8 mouse cellular contexts compared by ENCODE assay signal in the genomic region with DNA sequence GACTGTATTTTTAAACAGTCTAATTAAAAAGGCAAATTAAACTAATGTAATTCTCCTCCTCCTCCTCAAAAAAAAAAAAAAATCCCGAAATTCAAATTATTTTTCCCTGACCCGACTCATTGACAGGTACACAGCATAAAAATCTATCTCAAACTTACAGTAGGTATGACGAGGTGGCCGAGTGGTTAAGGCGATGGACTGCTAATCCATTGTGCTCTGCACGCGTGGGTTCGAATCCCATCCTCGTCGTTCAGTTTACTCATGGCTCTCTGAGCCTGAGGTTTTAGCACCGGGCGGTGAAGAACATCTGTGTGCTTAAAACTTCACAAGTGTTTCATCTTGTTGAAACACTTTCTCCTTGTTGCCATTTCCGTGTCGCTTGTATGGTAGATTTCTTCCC. TPM values are rescaled to one million over a fixed set of nuclear protein-coding genes. Genes with fewer than 3 reads are reported as not detected.
DNase-seq lines count a peak whose midpoint lies in the region; ATAC-seq and TF ChIP-seq lines count a peak whose summit lies in the region.

No protein-coding gene starts in this region.

- ATAC-seq in CD4-positive, CD25-positive, alpha-beta regulatory T cell, adult 4 months: peak; percentile 36
- ATAC-seq in forebrain, embryonic 13.5 days: no peak

- H3K9ac ChIP-seq in forebrain, embryonic 13.5 days: no peak overlapping the region

- TF ChIP-seq POLR2A in lung, adult 2 months (IDR thresholded peaks at IDR 0.05; ENCODE audit: borderline replicate concordance, extremely low read depth, low read depth, low read length): no peak

- H3K9me3 ChIP-seq in forebrain, embryonic 13.5 days (replicated peaks): no peaks in the 10 kb centered on the region

- peak overlapping the region; percentile 22; the same call in 1 of the 2 replicates for H3K4me2 ChIP-seq in forebrain, embryonic 13.5 days

- H3K4me1 ChIP-seq in forebrain, embryonic 13.5 days: peaks cover 6% of the 10 kb centered on the region; the same call in 1 of the 2 replicates
- H3K4me1 ChIP-seq in lung, adult 2 months (ENCODE audit: control insufficient read depth, insufficient read depth, low read length): peaks cover 3% of the 10 kb centered on the region; the same call in 1 of the 2 replicates

- DNase-seq in adrenal gland, postnatal 14 days: peak; percentile 89
- DNase-seq in heart, postnatal 4 days: peak; percentile 83
- DNase-seq in layer of hippocampus, adult 18-20 months (ENCODE audit: low spot score in 2 of 2): peak; percentile 51 to 88
- peak; percentile 61 for DNase-seq in lung, adult 2 months
- DNase-seq in retina, postnatal 1 day: peak; percentile 78
- peak; percentile 76 for DNase-seq in urinary bladder, postnatal 14 days (ENCODE audit: low spot score)

- no peaks in the 10 kb centered on the region for H3K27me3 ChIP-seq in forebrain, embryonic 13.5 days

- no peak overlapping the region for H3K4me3 ChIP-seq in forebrain, embryonic 13.5 days
- no peak overlapping the region for H3K4me3 ChIP-seq in lung, adult 2 months (replicated peaks; ENCODE audit: extremely low read depth, low read depth, low read length)

- 1% methylated on average over 14 of the region's 14 CpGs for WGBS in forebrain, embryonic 13.5 days
- 3% methylated on average over 14 of the region's 14 CpGs for WGBS in lung, adult 2 months

- no peak for TF ChIP-seq CTCF in lung, adult 2 months (IDR thresholded peaks at IDR 0.05; ENCODE audit: insufficient read depth, low read length)

- H3K27ac ChIP-seq in forebrain, embryonic 13.5 days: no peak overlapping the region

- H3K36me3 ChIP-seq in forebrain, embryonic 13.5 days (ENCODE audit: poor library complexity, severe bottlenecking): no peaks in the 10 kb centered on the region

RNA-seq across cellular contexts. Expression of a gene that starts 9.1 kb away (rescaled TPM):
- 10 to 100 TPM in 1 of 2 experiments, 1 to 10 TPM in 1; 9.5 to 10.8 TPM for polyA plus RNA-seq in CD4-positive, CD25-positive, alpha-beta regulatory T cell, adult 4 months (2017; shearing (Covaris generic))
- total RNA-seq in adrenal gland, postnatal 14 days (2021): 699 and 771 TPM in 2 replicates
- polyA plus RNA-seq in forebrain, embryonic 13.5 days (2015; fragmentation: Nextera tagmentation; extraction: Ambion mirVana): 5.2 and 6.4 TPM in 2 replicates
- 1,000 to 10,000 TPM; 1,227 to 1,327 TPM for total RNA-seq in heart, postnatal 4 days (2021)
- 100 to 1,000 TPM; 331 to 357 TPM for total RNA-seq in layer of hippocampus, adult 18-20 months (2021)
- polyA plus RNA-seq in lung, adult 2 months (2012; rRNA removed): 27.1 and 28.0 TPM in 2 replicates

RNA-seq across cellular contexts. Expression of a gene that starts 12.0 kb away (rescaled TPM):
- polyA plus RNA-seq in CD4-positive, CD25-positive, alpha-beta regulatory T cell, adult 4 months (2017; shearing (Covaris generic)): 1 to 10 TPM in 1 of 2 experiments, not detected in 1; 2.7 TPM
- total RNA-seq in adrenal gland, postnatal 14 days (2021): 182 and 192 TPM in 2 replicates
- 9.5 and 10.0 TPM in 2 replicates for polyA plus RNA-seq in forebrain, embryonic 13.5 days (2015; fragmentation: Nextera tagmentation; extraction: Ambion mirVana)
- 100 to 1,000 TPM; 480 to 499 TPM for total RNA-seq in heart, postnatal 4 days (2021)
- total RNA-seq in layer of hippocampus, adult 18-20 months (2021): 1 to 10 TPM in 1 of 2 experiments, not detected in 1; 3.0 TPM
- 28.7 and 47.1 TPM in 2 replicates for polyA plus RNA-seq in lung, adult 2 months (2012; rRNA removed)

RNA-seq across cellular contexts. Expression of a gene that starts 13.5 kb away (rescaled TPM):
- not detected for polyA plus RNA-seq in CD4-positive, CD25-positive, alpha-beta regulatory T cell, adult 4 months (2017; shearing (Covaris generic))
- 64.2 and 80.0 TPM in 2 replicates for total RNA-seq in adrenal gland, postnatal 14 days (2021)
- 10.0 and 11.6 TPM in 2 replicates for polyA plus RNA-seq in forebrain, embryonic 13.5 days (2015; fragmentation: Nextera tagmentation; extraction: Ambion mirVana)
- 100 to 1,000 TPM; 165 to 172 TPM for total RNA-seq in heart, postnatal 4 days (2021)
- 1 to 10 TPM; 2.1 to 4.9 TPM for total RNA-seq in layer of hippocampus, adult 18-20 months (2021)
- 2.1 and 2.3 TPM in 2 replicates for polyA plus RNA-seq in lung, adult 2 months (2012; rRNA removed)

RNA-seq across cellular contexts. Expression of a gene that starts 21.5 kb away (rescaled TPM):
- polyA plus RNA-seq in CD4-positive, CD25-positive, alpha-beta regulatory T cell, adult 4 months (2017; shearing (Covaris generic)): under 1 TPM; 0.41 to 0.66 TPM
- 18.0 and 26.2 TPM in 2 replicates for total RNA-seq in adrenal gland, postnatal 14 days (2021)
- 0.76 and 0.97 TPM in 2 replicates for polyA plus RNA-seq in forebrain, embryonic 13.5 days (2015; fragmentation: Nextera tagmentation; extraction: Ambion mirVana)
- 10 to 100 TPM; 23.5 to 23.8 TPM for total RNA-seq in heart, postnatal 4 days (2021)
- under 1 TPM; 0.43 to 0.54 TPM for total RNA-seq in layer of hippocampus, adult 18-20 months (2021)
- 0.66 and 0.87 TPM in 2 replicates for polyA plus RNA-seq in lung, adult 2 months (2012; rRNA removed)

RNA-seq across cellular contexts. Expression of a gene that starts 22.1 kb away (rescaled TPM):
- polyA plus RNA-seq in CD4-positive, CD25-positive, alpha-beta regulatory T cell, adult 4 months (2017; shearing (Covaris generic)): not detected
- total RNA-seq in adrenal gland, postnatal 14 days (2021): 72.3 and 84.2 TPM in 2 replicates
- 1.2 and 1.3 TPM in 2 replicates for polyA plus RNA-seq in forebrain, embryonic 13.5 days (2015; fragmentation: Nextera tagmentation; extraction: Ambion mirVana)
- 100 to 1,000 TPM; 121 to 128 TPM for total RNA-seq in heart, postnatal 4 days (2021)
- 10 to 100 TPM; 15.1 to 16.5 TPM for total RNA-seq in layer of hippocampus, adult 18-20 months (2021)
- 1.3 and 1.7 TPM in 2 replicates for polyA plus RNA-seq in lung, adult 2 months (2012; rRNA removed)

Comparison
In these comparisons a context has a peak if more than half of its experiments do, and no peak if none do; other contexts are left out.
1. RNA of a gene that starts 12.0 kb away (total RNA-seq): 480 to 499 TPM in heart, postnatal 4 days and 182 to 192 TPM in adrenal gland, postnatal 14 days; 3.0 TPM in layer of hippocampus, adult 18-20 months; every median in the first group is over 10 times any median in the second.
2. RNA of a gene that starts 13.5 kb away (total RNA-seq): 165 to 172 TPM in heart, postnatal 4 days and 64.2 to 80.0 TPM in adrenal gland, postnatal 14 days; 2.1 to 4.9 TPM in layer of hippocampus, adult 18-20 months; every median in the first group is over 10 times any median in the second.
3. Peak in every context shown above with its lines, with median percentiles within 50 percentile points of each other: DNase-seq.